Mouse (Mus musculus) lung, postnatal 10 days (tissue): Measurements from ENCODE around the gene Poc1b.
A peak's percentile ranks its signal among the peaks of the same experiment; 100 is the strongest.

Experiments used
- DNase-seq: peaks from one replicate; pipeline ENCODE4 v3.0.0; 2021

Gene Poc1b

DNA sequence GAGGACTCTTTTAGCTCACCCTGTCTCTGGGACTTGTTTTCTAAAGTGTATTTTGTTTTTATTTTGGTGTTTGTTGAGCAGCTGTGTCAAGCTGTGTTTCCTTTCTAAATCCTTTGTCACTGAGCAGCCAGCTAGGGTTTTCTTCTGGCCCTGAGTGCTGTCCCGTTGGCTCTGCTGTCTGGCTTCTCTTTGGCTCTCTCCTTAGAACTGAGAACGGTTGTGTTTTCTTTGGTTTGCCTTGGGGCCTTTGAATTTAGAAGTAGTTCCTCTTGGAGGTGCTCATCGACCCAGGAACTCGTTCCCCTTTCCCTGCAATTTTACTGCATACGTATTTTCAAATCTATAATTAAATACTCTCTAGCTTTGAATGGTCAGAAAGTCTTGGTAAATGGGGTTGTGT lies 56.2 kb downstream of the Poc1b start:
- no peak for DNase-seq

DNA sequence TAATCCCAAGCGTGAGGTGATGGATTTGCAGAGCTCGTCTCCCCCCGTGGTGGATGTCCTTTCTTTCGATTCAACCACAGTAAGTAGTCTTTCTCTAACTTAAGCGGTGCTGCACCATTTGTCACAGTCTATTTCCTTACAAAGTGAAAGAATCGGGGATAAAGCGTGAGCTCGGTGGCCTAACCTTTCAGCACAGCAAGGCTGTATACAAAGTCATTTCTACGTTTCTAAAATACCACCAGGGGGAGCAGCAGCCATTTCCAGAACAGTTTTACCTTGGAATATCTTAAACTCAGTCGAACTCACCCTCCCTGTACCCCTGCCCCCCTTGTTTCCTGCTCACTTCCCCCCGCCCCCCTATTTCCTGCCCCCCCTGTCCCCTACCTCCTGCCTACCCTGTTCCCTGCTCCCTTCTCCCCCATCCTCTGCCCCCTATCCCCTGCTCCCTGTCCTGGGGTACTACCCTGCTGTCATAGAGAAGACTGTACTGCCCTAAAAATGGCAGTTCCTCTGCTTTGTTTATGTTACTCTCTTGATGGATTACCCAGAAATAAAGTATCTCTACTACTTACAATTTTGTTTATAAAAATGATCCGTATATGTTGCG lies 58.1 kb downstream of the Poc1b start:
- DNase-seq, result peak; percentile 64

DNA sequence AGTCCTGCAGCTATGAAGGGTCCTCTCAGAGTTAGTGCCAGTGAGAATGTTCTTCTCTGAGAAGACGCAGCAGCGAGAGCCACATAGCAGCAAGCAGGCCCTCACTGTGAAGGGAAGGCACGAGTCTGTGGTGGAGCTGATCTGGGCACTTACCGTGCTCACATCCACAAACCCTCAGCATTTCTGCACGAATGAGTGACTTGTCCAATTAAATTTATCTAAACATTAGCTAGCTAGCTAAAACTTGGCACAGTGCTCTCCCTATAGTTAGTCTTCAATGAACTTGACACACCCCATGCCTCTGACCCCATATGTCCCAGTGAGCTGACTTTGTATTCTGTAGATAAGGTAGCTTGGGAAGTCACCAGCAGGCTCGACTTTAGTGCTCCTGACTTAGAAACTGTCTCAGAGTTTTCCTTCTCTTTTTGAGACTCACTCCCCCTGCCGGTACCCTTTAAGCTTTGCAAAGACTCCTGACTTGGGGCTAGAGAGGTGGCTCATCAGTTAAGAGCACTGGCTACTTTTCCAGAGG lies 59.0 kb downstream of the Poc1b start:
- peak; percentile 47 for DNase-seq

DNA sequence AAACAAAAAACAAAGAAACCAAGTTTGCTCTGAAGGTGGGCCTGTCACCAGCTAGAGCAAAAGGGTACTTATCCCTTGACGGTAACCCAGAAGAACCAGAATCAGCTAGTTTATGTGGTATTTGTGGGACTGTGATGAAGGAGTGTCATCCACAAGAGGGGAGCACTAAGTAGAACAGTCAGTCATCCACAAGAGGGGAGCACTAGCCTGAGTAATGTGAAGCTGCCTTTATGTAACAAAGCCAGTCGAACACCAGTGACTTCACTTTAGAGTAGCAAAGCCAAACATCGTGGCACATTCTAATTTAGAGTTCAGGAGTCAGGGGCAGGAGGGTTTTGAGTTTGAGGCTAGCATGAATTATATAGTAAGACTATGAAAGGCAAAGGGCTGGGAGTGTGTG lies 59.6 kb downstream of the Poc1b start:
- peak; percentile 61 for DNase-seq

DNA sequence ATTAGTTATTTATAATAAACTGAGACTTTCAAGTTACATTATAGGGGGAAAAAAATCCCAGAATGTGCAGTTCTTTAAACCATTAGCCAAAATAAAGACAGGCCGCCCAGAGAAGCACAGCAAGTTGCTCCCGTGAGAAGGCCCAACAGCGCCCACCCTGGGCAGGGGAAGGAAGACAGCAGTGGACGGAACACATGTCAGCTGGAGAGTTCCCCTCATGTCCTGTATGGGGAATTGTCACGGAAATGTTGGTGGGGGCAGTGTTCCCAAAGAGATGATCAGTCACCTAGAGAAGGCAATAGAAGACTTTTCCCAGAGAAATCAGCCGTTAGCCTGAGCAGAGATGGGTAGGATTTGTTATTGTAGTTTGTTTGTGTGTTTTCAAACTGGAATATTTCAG lies 61.6 kb downstream of the Poc1b start:
- DNase-seq, result peak; percentile 62

DNA sequence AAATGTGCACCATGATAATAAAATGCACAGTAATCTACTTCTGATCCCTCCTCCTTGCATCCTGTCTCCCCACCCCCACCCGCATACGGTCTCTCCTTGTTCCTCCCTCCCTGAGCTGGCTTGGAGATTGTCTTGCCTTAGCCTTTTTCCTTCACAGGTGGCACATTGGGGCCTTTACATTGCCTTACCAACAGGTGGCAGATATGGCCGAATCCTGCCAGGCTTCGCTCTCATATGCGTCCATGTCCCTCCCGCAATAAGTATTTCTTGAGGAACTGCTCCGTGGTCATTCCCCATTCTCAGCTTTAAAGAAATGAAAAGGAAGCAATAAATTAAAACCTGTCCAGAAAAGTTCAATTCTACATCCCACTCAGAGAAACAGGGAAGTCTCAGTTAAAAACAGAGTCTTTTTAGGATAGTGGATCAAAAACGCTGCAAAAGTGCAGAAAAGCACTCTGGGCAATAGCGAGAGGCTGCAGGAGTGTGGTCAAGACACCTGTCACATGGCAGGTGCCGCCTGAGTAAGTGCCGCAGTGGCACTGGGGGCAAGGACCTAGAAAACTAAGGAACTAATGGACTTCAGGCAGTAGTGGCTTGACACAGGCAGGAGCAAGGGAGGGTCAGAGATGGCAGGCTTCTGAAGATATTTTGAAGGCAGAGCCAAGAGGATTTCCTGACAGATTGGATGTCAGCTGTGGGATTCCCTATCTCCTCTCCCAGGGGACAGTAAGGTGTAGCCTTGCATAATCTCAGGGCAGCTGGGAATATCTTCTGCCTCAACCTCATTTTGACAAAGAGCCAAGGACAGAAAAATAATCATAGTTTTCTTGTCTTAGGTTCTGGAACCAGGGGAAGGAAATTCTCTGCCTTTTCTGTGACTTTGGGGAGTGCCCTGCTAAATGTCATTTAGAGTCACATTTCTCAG lies 62.3 kb downstream of the Poc1b start:
- DNase-seq, result peak; percentile 56

DNA sequence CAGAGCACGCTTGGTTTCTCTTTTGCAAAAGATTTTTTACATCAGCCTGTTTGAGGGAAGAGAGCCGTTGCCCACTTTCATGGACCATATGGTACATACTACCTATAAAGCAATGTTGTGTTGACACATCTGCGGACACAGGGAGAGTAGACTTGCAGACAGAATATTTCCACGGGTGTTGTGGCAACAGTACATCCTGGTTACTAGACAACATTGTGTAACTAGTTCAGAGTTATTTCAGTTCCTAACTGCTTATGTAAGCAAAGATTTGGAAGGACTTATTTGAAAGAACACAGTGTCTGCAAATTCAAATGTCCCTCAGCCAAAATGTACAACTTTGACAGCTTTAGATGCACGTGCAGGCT lies 62.9 kb downstream of the Poc1b start:
- peak; percentile 62 for DNase-seq

DNA sequence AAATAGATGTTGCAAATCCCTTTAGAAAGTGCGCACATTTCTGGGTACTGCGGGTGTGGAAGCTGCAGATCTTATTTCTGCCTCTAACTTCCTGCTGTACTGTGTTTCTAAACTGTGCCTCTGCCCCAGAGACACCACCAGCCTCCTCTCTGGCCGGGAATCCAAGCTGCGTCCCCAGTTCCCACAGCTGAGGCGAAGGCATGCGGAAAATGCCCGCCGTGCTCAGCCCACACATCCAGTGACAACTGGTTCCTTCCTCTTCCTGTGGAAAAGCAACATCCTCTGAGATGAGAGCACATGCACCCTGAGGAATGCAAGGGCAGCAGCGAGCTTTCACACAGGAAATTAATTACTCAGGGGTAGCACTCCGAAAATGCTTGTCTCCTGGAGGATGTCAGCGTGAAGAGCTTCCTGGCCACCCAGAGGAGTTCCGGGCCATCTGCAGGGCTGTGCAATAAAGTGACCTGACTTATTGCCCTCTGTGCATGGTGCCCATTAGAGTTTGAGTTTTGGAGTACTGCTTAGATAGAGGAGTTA lies 65.2 kb downstream of the Poc1b start:
- peak; percentile 83 for DNase-seq

DNA sequence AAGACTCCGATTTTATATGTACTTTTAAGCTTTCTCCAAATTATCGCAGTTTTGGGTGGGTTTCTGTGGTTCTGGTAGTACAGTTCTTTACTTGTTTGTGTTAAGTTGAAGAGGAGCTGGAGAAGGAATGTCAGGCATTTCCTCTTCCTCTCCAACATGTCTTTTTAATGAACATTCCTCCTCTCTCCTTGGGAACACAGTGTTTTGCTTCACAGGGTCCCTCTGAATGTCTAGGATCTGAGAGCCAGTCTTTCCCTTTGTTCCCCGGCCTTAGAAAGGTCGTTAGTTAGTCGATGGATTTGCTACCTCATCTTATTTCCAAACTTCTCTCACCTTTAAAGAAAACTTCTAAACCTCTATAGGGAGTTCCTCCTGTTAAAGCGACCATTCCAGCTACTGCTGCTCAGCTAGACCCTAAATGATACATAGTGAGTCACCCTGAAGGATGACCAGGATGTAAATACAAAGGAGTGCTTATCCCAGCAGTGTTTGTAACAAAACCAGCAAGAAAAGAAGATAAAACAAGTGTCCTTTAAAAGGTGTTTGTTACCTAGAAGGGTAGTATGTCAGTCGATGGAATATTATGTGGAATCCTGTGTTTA lies 66.2 kb downstream of the Poc1b start:
- DNase-seq, result no peak

DNA sequence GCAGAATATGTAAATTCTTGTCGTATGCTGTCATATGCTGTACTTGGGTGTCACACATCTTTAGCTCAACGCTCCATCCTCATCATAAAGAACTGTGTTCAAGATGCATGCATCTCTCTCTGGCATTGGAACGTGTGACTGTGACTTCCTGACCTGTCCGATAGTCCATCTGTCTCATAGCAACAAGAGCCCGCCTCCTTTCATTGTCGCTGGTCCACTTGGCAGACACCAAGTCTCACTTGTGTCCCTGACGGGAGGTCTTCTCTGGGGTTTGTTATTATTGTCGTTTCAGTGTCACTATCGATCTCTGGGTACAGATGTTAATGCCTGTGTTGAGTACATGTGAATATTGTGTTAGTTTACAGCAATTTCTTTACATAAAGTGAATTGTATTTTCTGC lies 70.1 kb downstream of the Poc1b start:
- DNase-seq, result no peak

DNA sequence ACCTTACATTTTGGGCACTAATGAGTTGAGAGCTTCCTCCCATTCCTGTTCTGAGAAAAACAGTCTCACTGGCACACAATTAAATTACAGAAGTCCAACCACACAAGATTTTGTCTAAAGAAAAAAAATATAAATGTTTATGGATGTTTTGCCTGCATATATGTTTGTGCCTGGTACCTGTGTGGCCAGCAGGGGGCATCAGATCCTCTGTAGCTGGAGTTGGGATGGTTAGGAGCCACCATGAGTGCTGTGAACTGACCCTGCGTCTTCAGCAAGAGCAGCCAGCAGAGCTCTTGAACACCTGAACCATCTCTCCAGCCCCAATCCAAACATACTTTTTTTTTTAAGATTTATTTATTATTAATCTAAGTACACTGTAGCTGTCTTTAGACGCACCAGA lies 71.3 kb downstream of the Poc1b start:
- DNase-seq, result no peak

DNA sequence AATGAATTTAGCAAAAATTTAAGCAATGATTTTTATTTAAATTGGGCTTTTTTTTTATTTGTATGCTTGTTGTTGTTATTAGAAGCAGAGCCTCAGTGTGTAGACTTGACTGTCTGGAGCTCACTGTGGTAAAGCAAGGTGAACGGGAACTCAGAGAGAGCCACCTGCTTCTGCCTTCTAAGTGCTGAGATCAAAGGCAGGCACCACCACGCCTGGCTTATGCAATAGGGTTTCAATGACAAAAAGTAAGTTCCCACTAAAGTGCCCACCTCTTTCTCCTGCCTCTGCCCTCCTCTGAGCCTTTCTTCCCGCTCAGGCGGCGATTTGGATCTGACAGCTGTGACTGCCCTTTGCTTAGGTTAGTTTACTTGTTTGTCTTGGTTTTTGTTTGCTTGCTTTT lies 72.3 kb downstream of the Poc1b start:
- no peak for DNase-seq

DNA sequence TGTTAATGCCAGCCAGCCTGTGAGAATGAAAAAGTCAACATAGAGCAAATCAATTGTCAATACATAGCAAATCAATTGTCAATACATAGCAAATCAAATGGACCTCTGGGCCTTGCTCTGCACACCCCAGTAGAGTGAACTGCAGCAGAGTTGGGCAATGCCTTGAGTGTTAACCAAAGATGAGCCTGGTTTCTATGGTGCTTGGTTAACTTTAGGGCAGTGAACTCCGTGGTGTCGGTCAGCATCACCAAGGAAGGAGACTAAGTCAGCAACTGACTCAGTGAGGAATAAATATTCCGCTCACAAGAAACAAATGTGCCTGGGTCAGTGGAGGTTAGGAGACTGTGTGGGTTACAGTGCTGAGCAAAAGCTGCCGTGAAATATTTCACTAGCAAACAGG lies 72.7 kb downstream of the Poc1b start:
- no peak for DNase-seq

DNA sequence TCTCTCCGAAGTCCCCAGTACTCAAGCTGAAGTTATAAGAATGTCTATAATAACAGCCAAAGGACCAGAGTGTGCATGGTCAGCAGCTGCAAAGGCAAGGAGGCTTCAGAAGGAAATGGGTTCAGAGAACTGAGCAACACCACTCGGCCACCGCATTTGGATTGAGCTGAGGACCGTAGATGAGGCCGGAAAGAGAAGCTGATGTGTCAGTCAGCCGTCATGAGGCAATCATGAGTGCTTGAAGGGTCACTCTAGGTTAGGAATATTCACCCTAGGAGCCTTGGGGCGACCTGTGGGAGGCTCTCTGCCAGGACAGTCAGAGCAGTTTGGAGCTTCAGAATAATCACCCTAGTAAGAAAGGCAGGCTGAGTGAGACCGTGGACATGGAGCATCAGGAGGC lies 74.7 kb downstream of the Poc1b start:
- no peak for DNase-seq

DNA sequence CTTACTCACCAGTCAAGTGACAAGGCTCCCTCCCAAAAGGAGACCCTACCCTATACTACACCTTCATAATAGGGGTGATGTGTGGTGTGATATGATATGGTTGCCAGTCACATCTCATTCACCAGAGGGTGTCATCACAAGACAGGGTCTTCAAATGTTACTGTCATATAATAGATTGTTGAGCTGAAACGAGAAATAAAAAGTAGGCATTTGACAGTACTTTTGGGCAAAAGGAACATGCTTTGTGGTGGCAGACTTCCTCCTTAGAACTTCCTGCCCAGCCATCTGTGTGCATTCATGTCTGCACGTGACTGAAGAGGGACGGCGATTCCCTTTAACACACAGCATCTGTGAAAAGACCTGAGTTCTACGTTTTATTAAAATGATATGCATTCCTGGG lies 75.3 kb downstream of the Poc1b start:
- DNase-seq, result no peak

DNA sequence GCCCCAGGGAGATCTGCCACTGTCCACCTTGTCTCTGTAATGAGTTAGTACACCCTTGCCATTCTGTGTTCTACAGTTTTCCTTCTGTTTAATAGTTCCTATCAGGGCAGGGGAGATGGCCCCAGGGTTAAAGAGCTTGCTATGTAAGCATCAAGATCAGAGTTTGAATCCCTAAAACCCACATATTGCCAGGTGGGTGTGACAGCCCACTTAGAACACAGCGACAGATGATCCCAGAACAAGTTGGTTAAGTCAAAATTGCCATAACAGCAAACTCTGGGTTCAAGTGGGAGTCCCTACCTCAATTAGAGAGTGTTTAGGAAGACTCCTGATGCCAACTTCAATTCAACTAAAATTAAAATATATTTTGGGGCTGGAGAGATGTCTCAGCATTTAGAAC lies 81.3 kb downstream of the Poc1b start:
- DNase-seq, result no peak

DNA sequence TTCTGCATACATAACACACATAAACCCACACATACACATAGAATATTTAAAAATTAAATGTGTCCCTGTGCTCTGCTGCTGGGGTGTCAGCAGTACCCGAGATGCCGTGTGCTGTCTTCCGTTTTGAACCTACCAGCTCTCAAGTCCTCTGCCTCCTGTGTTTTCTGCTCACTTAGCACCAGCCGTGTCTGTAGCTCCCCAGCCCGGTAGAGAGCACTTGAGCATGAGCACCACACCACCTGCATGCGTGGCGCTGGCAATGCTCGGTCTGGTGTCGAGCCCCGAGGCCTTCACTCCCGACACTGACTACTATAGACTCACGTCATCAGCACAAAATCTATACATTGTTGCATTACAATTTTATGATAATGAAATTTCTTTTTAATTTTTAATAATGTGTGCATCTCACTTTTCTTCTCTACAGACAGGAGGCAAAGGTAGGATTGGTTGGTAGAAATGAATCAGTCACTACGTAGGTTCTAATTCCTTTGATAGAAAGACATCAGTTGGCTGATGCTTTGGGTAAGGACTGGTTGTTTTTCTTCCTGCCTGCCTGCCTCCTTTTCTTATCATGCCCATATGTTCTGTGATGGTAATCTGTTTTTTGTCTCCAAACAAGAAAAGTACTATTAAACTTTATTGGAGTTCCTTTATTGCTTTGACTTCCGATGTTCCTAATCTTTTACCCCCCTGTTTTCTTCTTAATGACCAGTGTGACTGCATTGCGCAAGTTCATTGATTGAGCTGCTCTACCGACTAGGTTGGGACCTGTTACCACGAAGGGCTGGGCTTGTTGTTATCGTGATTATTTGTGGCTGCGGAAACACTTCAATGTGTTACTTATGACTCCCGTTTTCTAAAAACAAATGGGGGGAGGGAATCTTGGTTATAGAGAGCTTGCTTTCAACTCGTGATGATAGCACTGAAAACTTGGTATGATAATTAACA lies 82.1 kb downstream of the Poc1b start:
- DNase-seq, result no peak

DNA sequence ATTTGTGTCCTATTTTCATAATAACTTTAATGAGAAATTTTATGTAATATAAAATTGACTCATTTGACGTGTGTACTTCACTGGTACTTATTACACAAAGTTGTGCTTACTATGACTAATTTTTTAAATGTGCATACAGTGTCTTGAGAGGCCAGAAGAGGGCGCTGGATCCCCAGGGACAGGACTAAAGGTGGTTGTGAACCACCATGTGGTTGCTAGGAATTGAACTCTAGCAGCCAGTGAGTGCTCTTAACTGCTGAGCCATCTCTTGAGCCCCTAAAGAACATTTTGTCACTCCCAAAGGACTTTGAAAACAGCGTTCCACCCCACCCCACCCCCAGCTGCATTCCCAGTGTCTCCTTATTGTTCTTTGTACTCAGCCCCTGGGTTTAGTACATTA lies 84.0 kb downstream of the Poc1b start:
- DNase-seq, result peak; percentile 76

DNA sequence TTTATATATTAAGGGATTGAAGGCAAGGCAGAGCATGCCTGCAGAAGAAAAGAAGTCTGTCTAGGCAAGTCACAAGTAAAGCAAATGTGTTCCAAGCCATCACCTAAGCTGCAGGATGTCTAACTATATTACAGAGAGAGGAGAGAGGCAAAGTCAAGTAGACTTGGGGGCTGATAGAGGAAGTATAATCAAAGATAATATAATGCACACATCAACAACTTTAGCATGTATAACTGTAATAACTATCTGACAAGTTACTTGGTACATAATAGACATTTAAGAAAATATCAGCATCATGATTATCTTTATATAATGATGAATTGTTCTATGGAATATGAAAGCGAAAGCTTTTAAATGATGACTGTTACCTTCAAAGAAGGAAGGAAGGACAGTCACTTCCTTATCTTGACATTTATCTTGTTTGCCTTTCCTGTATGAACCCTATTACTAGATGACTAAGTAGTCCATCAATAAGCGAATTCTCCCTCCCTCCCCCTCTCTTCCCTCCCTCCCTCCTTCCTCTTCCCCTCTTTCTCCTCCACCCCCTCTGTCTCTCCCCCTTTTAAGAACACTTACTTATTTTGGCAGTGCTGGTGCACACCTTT lies 87.7 kb downstream of the Poc1b start:
- no peak for DNase-seq

DNA sequence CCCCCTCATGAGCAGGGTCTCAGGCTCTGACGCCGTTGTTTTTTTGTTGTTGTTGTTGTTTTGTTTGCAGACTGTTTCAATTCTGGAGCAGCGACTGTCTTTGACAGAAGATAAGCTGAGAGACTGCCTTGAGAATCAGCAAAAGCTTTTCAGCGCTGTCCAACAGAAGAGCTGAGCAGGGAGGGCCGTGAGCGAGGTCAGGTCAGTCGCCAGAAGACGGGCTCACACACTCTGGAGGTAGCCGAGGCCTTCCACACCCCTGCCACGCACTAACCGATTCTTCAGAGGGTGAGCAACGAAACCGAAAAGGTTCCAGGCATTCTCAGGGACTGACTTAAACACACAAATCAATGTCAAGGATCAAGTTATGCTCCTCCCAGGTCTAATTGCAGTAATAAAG lies 89.7 kb downstream of the Poc1b start:
- DNase-seq, result no peak

DNA sequence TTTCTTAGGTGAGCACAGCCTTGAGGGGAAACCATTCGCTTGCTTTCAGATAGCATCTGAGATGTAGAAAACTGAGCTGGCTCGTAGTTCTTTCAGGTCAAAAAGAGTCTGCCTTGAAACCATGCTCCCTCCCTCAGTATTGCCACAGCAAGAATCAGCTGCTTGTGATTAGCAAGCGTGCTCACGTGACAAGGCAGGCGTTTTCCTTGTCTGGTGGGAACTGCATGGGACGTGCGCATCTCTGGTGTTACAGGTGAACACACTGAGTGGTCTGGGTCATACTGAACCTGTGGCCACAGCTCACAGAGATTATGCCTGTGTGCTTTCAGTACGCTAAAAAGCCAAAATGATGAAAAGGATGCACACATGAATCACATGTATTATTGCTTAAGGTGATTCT lies 90.3 kb downstream of the Poc1b start:
- no peak for DNase-seq
